Mouse (Mus musculus): ENCODE measurements at regions not wholly inside any gene's neighbourhood (a gene's known extent, or its start where the extent isn't known, plus 50 kb on each side); places are given as distances from the start of the nearest gene placed in this dataset.

DNA sequence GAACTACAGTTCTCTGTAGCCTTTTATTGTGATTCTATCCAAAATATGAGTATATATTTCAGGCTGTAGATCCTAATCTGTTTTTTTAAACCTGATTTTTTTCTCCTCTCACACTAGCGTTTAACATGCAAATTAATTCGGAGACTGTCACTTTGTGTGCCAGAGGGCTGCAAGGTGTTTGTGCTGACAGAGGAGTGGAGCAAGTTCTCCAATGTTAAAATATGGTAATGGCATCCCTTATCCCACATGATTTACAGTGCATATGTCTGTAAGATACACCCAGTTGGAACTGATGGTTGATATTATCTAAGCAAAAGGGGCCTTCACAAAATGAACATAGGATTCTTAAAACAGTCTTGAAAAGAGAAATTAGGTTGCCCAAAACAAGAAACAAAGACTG is 90.1 kb upstream of the Hdac2 start:
- TF ChIP-seq CTCF (IDR thresholded peaks at IDR 0.05; ENCODE audit: low read depth, low read length) (no peak), EP300 (IDR thresholded peaks at IDR 0.05; ENCODE audit: insufficient read depth, low read depth, low read length) (no peak)

Measured in ES-Bruce4 (cell line).